Mouse (Mus musculus) kidney, postnatal 4 days (tissue): ENCODE measurements around the gene Cadm3.

Experiments used
- DNase-seq, 2 experiments: peaks; one replicate each; pipeline ENCODE4 v3.0.0; 2021; ENCODE audit warnings: mixed read lengths in 2 of 2

Gene Cadm3

DNA sequence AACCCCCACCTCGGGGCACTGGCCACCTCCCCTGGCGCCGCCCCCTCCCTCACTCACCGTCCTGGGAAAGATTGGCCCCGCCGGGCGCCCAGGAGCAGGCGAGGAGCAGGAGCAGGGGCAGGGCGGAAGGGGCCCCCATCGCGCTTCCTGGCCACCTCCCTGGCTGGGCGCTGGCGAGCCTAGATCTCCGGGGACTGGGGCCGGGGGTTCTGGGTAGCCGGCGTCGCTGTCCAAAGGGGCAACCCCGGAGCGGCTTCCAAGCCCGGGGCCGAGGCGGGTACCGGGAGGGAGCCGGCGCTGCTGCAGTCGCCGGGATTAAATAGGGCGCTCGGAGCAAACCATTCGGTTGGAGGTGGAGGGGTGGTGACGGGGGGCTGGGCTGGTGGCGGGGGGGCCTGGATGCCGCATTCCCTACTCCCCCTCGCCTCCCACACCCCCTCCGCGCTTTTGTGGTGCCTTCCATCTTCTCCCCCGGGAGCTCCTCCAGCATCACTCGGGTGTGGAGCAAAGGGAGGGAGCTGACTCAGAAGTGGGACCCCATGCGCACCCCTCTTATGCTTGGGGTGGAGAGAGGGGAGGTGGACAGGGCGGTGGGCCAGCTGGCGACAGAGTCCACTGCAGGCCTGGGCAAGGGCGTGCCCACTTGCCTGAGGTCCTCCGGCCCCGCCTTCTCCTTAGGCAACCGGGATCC lies at the start of gene Cadm3:
Gene Cadm3 (minus strand): TSS at position 340 of the 691 bp plus-strand sequence.
- DNase-seq, result peak; percentile 10 to 18

DNA sequence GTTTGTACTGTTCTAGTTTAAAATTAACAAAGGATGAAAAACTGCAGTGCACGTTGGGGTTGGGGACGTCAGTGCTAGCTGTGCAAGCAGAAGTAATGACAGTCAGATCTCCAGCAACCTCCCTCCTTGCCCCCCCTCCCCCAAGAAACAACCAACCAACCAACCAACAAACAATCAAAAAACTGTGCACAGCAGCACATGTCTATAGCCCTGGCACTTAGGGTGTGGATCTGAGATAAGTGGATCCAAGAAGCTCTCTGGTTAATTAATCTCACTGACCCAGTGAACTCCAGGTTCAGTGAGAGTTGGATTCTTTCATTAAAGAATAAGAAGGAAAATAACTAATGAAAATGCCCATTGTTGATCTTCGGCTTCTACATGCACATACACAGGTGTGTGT lies 47.1 kb upstream of the Cadm3 start:
- no peak for DNase-seq

DNA sequence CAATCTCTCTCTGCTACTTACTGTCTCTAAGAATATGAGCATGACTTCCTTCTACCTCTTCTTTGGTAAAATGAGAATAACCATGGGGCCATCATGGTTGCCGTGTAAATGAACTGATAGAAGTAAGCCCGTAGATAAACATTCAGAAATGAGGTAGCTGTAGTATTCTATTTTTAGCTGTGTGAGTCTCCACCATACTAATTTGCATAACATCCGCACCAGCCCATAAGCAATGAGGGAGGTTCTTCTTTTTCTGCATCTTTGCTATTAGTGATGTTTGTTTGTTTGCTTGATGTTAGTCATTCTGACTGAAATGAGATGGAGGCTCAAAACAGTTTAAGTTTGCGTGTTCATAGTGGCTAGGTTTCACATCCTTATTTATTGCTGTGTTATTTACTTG lies 44.4 kb upstream of the Cadm3 start:
- DNase-seq, result no peak

DNA sequence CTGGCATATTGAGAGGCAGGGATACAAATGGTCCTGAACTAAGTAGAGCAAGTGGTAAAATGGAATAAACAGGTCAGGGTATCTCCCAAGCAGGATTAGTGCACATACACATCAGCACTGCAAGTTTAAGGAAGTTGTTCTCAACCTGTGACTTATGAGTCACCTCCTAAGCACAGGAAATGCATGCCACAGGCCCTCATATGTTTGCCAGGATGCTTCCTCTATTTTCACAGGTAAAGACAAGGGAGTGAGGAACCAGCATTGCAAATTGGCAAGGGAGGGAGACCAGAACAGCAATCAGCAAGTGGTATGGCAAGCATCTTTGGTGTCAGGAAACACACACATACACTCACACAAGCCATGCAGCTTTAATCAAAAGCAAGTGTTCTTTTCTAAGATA lies 41.6 kb upstream of the Cadm3 start:
- no peak for DNase-seq

- DNase-seq, result peak; percentile 16 to 30
These were observed 37.3 kb upstream of the Cadm3 start for GRCm38 (mm10) chr1:173404696-173405309.

- DNase-seq, result peak; percentile 82 to 85
These were observed 31.0 kb upstream of the Cadm3 start for GRCm38 (mm10) chr1:173398323-173398970.

DNA sequence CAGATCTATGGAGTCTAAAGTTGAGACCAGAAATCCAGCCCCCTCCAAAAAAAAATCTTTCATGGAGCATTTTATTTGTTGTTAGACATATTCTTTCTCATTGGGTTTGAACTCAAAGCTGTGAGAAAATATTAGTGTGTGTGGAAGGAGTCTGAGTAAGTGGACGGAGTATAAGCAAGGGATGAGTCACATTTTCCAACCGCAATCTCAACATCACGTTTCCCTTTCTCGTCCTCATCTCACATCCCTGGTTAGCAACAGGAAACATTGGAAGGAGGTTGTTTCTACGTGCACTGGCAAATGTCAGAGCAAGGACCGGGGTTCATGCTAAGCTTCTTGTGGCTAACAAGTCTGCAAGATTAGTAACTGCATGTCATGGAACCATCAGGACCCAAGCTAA lies 24.3 kb upstream of the Cadm3 start:
- no peak for DNase-seq

DNA sequence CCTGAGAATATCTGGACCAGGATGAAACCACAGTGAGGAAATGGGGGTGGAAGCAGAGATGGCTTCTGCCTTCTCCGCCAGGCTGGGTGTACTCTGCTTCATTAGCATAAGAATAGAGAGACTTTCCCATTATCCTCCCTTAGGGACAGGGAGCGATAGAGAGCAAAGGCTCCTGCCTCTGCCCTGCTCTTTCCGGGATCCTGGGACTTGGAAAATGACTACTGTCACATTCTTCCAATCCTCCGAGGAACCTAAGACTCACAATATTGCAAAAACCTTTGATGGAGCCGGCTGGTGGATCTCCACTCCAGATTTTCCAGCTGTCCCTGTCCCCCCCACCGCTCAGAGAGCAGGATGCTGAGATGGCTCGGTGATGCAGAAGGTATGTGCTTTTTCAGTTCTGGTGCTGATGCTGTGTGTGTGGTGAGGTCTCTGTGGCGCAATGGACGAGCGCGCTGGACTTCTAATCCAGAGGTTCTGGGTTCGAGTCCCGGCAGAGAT lies 22.5 kb upstream of the Cadm3 start:
- DNase-seq, result peak; percentile 16 to 17

DNA sequence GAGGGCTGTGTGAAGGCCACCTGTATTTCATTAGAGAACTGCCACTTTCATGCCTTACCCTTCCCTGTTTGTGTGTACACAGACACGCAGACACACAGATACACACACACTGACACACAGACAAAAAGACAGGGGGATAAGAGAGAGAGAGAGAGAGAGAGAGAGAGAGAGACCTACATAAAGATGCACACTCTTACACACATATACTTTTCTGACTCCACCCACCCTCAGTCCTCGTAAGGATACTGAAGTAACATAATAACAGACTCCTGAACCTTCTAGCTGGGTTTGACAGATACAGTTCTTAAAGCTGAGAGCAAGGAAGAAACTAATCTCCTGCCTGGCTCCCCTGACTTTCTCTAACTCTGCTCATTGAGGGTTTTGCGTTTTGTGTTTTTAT lies 21.9 kb upstream of the Cadm3 start:
- DNase-seq, result no peak

- no peak for DNase-seq
These were observed 13.9 kb upstream of the Cadm3 start for GRCm38 (mm10) chr1:173381436-173381835.

DNA sequence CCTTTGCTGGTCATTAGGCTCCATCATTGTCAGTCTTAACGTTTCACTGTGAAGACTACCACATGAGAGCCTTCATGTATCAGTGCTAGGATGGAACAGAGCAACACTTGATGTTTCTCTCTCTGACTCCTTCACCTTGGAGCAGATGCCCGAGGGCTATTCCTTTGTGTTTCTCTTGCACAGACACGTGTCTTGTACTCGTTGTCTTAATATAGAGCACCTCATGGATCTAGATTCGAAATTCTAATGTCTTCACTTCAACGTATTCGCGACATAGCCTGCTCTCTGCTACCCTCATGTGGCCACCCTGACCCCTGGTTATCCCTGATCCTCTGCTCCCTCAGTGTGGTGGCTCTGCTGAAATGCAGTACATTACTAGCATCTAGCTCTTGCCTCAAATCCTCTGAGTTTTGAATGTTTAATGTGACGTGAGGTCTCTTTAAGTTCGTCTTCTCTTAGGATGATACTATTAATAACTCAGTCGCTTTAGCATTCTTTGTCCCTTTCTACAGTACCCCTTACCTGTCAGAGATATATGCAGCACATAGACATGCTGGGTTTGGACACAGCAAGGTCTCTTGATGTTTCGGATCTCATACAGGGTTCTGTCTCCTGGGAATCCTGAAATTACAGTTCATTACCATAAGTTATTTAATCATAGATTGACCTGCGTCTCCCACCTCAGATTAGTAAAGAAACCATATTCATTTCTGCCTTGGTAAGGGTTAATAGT lies 10.1 kb upstream of the Cadm3 start:
- peak; percentile 70 to 72 for DNase-seq

DNA sequence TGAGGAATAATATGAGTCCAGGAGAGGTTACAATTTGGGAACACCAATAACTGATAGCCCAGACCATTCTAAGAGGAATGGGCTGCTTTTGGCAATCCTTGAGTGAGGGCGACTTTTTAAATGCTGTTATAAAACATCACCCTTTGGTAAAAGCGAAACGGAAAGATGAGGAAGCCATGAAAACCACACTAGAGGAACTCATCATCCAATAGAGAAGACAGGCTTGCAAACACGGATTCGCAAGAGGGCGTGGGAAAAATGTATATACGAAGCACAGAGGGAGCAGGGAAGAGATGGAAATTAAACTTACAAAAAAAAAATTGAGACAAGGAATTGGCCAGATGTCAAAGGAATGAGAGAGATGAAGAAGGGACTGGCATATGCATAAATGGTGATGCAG lies 6.5 kb upstream of the Cadm3 start:
- DNase-seq, result no peak

DNA sequence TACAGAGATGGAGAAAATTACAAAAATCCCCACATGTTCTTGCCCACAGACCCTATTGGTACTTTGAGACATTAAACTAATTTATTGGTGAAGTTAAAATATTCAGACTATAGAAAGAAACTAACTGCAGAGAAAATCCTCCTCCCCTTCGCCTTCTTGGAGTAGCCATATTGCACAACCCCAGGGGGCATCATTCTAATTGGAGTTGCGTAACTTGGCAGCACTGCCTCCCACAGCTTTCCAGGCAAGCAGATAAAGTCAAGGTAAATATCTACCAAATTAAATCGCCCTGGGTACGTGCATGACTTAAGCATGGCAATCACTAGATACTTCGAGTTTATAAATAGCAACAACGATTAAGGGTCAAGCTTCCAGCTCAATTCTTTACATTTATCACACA lies 4.1 kb upstream of the Cadm3 start:
- no peak for DNase-seq

DNA sequence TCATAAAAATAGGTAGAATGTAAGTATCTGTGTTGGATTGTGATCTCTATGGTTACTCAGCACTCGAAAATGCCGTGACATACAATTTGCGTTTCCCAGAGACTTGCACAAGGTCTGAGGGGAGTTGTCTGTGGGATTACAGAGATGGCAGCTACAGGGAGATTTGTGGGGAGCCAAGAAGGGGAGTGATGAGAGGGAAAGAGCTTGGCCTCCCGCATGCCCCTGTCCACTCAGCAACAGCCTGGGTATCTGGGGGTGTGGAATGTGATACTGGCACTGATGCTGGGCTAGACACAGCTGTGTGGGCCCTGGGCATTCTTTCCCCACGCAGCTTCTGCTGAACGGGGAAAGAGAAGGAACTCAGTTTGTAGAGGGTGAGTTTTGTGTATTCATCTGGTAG lies 3.0 kb upstream of the Cadm3 start:
- DNase-seq, result no peak

DNA sequence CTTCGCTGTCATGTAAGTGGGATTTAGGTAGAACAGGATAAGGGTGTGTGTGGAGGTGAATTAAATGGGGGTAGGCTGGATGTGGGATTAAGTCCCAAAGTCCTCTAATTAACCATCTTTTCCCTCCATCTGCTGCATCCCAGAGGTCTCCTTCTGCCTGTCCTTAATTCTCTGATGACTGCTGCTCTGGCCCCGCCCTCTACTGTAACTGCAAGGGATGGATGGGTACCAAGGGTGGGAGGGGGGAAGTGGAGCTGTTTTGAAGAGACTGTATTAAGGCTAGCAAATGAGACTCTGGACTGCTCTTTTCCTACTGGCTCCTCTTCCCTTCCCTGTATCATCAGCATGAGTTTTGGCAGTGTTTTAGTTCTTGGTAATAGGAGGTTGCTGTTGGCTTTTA lies 2.1 kb upstream of the Cadm3 start:
- no peak for DNase-seq

GRCm38 (mm10) chr1:173366701-173367355 lies 667 bp downstream of the Cadm3 start:
- peak in 1 of 2 experiments; percentile 4 for DNase-seq

- peak in 1 of 2 experiments; percentile 3 for DNase-seq
These were observed 1.5 kb downstream of the Cadm3 start for GRCm38 (mm10) chr1:173365970-173366409.

DNA sequence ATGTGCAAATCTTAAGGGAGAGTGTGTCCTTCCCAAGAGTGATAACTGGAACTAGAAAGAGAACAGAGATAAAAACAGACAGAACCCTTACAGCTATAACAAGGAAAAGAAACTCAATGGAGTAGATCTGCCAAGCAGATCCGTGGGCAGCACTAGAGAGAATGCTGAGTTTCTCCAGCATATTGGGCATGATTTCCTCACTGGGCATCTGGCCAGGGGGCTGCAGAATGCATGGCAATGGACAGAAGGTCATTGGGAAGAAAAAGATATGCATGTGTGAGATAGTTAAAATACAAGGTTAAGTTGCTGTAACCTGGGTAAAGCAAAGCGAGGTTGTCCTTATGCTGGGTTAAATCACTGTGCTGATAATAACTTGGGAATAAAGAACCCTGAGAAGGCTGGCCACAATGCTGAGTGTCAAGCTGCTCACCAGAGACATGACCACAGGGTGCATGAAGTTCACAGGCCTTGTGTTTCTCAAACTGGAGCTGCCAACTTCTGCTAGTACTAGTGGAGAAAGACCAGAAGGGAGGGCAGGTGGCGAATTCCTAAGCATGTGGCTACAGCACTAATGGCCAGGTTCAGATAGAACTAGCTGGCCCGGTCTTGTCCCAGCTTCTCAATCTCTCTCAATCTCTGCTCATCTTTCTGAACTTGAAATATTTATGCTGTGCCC lies 3.2 kb downstream of the Cadm3 start:
- no peak for DNase-seq

GRCm38 (mm10) chr1:173363436-173363835 lies 4.1 kb downstream of the Cadm3 start:
- DNase-seq, result no peak

DNA sequence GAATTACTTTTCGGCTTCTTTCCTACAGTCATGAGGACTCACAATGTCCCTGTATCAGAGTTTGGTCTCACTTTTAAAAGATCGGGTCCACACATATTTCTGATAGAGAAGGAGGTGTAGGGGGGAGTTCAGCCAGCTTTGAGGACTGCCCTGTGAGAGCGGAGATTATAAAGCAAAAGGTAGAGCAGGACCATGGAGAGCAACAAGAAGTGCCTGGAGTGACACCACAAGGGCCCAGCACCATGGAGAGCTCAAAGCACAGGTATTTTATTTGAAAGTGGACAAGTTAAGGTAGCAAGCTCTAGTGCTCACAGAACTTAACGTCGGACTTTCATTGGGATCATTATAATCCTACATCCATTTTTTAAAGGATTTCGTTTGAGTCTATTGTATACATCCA lies 5.8 kb downstream of the Cadm3 start:
- DNase-seq, result peak; percentile 81 to 86

DNA sequence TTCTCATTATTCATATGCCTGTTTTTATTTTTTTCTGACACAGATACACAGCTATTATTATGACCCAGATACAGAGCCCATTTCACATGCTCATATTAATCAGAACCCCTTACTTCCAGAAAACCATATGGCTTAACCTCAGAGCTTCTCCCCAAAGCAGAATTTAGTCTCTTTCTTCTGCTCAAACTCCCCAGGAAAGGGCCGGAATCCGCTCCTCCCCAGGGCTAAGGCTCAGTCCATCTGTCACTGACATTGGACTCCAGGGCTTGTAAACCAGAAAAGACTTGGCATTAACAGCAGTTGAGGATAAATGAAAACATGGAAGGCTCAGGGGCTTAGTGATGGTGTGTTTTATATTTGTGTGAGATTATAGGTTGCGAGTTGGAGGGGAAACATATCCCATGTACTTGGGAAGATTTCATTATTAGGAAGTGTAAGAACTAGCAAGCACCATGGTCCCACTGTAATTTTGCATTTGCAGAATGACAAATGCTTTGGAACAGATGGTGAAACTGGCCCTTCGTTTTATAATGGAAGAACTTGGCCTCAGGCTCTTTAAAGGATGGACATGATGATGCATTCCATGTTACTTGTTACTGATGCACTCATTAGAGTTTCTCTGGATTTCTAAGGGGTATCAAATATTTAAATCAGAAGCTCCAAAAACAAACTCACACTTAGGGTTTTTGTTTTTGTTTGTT lies 7.8 kb downstream of the Cadm3 start:
- no peak for DNase-seq
